Mouse (Mus musculus) midbrain, embryonic 14.5 days (tissue): ENCODE results near the gene Mup2. TPM values are rescaled to one million over a fixed set of nuclear protein-coding genes. Genes with fewer than 3 reads are reported as not detected.
"Not testable (repeated sequence)": the region's sequence is repeated elsewhere in the genome, so short reads cannot be mapped to it uniquely, and the experiment has no call there.

Experiments
- ATAC-seq: fragments of 200-750 bp; cut with Nextera tagmentation; 2 replicates; pipeline ENCODE4 v1.8.0; 2017; ENCODE audit warnings: moderate number of reproducible peaks, moderate library complexity; ENCODE audit not compliant: low FRiP score, low TSS enrichment
- DNase-seq: peaks from one replicate; pipeline ENCODE4 v3.0.0-alpha.2; 2015
- H3K27ac ChIP-seq: fragments of 300-500 bp; sonication (generic); replicated peaks from 2 replicates; pipeline ENCODE4 v1.5.1; 2014; ENCODE audit warnings: mild to moderate bottlenecking, low read depth, low read length, moderate library complexity
- H3K27me3 ChIP-seq: fragments of 300-500 bp; sonication (generic); 2 replicates; pipeline ENCODE4 v1.6.1; 2014; ENCODE audit warnings: low read length, control low read depth, mixed read lengths; ENCODE audit not compliant: control insufficient read depth, insufficient read depth
- H3K36me3 ChIP-seq: fragments of 300-500 bp; sonication (generic); 2 replicates; pipeline ENCODE4 v1.6.1; 2014; ENCODE audit warnings: low read length, control low read depth; ENCODE audit not compliant: control insufficient read depth, insufficient read depth
- H3K4me1 ChIP-seq: fragments of 300-500 bp; sonication (generic); 2 replicates; pipeline ENCODE4 v1.6.1; 2014; ENCODE audit warnings: mild to moderate bottlenecking, antibody characterized with exemption, low read length, control low read depth; ENCODE audit not compliant: control insufficient read depth, insufficient read depth
- H3K4me2 ChIP-seq: fragments of 300-500 bp; sonication (generic); 2 replicates; pipeline ENCODE4 v1.6.1; 2014; ENCODE audit warnings: mild to moderate bottlenecking, low read length, moderate library complexity
- H3K4me3 ChIP-seq: fragments of 300-500 bp; sonication (generic); replicated peaks from 2 replicates; pipeline ENCODE4 v1.5.1; 2014; ENCODE audit warnings: low read depth, low read length
- H3K9ac ChIP-seq: fragments of 300-500 bp; sonication (generic); replicated peaks from 2 replicates; pipeline ENCODE4 v1.6.1; 2014; ENCODE audit warnings: mild to moderate bottlenecking, low read length, moderate library complexity
- H3K9me3 ChIP-seq: fragments of 300-500 bp; sonication (generic); 2 replicates; pipeline ENCODE4 v1.6.1; 2016; ENCODE audit warnings: low read length, control low read depth, mixed read lengths; ENCODE audit not compliant: control insufficient read depth
- polyA plus RNA-seq: library from polyadenylated mRNA; unstranded; fragments of >200 nt; fragmentation: Nextera tagmentation; extraction: Ambion mirVana; gene quantifications from 2 replicates; pipeline ENCODE4 v1.2.1, GENCODE M21; 2014

Gene Mup2
- polyA plus RNA-seq: not detected in 2 replicates

- H3K27me3 ChIP-seq, H3K9me3 ChIP-seq, H3K27ac ChIP-seq, H3K4me1 ChIP-seq, H3K36me3 ChIP-seq, ATAC-seq, H3K4me3 ChIP-seq, H3K4me2 ChIP-seq, DNase-seq, H3K9ac ChIP-seq: not testable (repeated sequence)
These were observed at the start of gene Mup2 for GRCm38 (mm10) chr4:60154189-60154588. Gene Mup2 (minus strand): TSS chr4:60154289.

Other genes starting within 250 kb of the Mup2 start
- gene Slc46a2, start 239.2 kb downstream of the Mup2 start, polyA plus RNA-seq: not detected in 2 replicates
- not detected in 2 replicates for gene Mup4, start 193.6 kb downstream of the Mup2 start, polyA plus RNA-seq
- not detected in 2 replicates for gene Mup6, start 190.0 kb downstream of the Mup2 start, polyA plus RNA-seq
- not detected in 2 replicates for gene Mup7, start 83.8 kb downstream of the Mup2 start, polyA plus RNA-seq
- not detected in 2 replicates for gene Mup8, start 68.3 kb upstream of the Mup2 start, polyA plus RNA-seq